Mouse (Mus musculus) heart, postnatal 0 days (tissue): ENCODE data around the gene Capn12. TPM values are rescaled to one million over a fixed set of nuclear protein-coding genes. Genes with fewer than 3 reads are reported as not detected.

Source experiments
- ATAC-seq: fragments of 200-750 bp; cut with Nextera tagmentation; 2 replicates; pipeline ENCODE4 v1.8.0; 2017; ENCODE audit warnings: low read depth, moderate number of reproducible peaks, moderate library complexity; ENCODE audit not compliant: insufficient read depth
- DNase-seq: peaks from one replicate; pipeline ENCODE4 v3.0.0-alpha.2; 2016; ENCODE audit warnings: low spot score
- H3K27ac ChIP-seq: fragments of 300-500 bp; sonication (generic); 2 replicates; pipeline ENCODE4 v1.5.1; 2014; ENCODE audit warnings: low read depth, mild to moderate bottlenecking
- H3K27me3 ChIP-seq: fragments of 300-500 bp; sonication (generic); 2 replicates; pipeline ENCODE4 v1.6.1; 2014; ENCODE audit warnings: low read length, mixed read lengths; ENCODE audit not compliant: control insufficient read depth, insufficient read depth
- H3K36me3 ChIP-seq: fragments of 300-500 bp; sonication (generic); replicated peaks from 2 replicates; pipeline ENCODE4 v1.6.1; 2014; ENCODE audit warnings: low read length, mixed read lengths; ENCODE audit not compliant: control insufficient read depth, insufficient read depth
- H3K4me1 ChIP-seq: fragments of 300-500 bp; sonication (generic); 2 replicates; pipeline ENCODE4 v1.6.1; 2014; ENCODE audit warnings: antibody characterized with exemption; ENCODE audit not compliant: control insufficient read depth, insufficient read depth
- H3K4me2 ChIP-seq: fragments of 300-500 bp; sonication (generic); 2 replicates; pipeline ENCODE4 v1.6.1; 2014; ENCODE audit warnings: low read depth, mild to moderate bottlenecking, low read length, moderate library complexity
- H3K4me3 ChIP-seq: fragments of 300-500 bp; sonication (generic); 2 replicates; pipeline ENCODE4 v1.5.1; 2014; ENCODE audit warnings: low read depth, low read length
- H3K9ac ChIP-seq: fragments of 300-500 bp; sonication (generic); replicated peaks from 2 replicates; pipeline ENCODE4 v1.6.1; 2014; ENCODE audit warnings: low read depth, low read length, mixed read lengths
- H3K9me3 ChIP-seq: fragments of 300-500 bp; sonication (generic); replicated peaks from 2 replicates; pipeline ENCODE4 v1.6.1; 2016; ENCODE audit warnings: low read length; ENCODE audit not compliant: control insufficient read depth
- CTCF ChIP-seq: IDR thresholded peaks from 2 replicates; pipeline ENCODE4 v1.5.1; 2016; ENCODE audit warnings: antibody characterized with exemption, control low read depth, low read depth
- EP300 ChIP-seq: IDR thresholded peaks from 2 replicates; pipeline ENCODE4 v1.6.1; 2016; ENCODE audit warnings: antibody characterized with exemption, low read depth
- WGBS: fragments of 180-500 bp; shearing (Covaris S2); extraction: QIAGEN DNeasy Blood & Tissue Kit; methylation state at CpG from one replicate; pipeline ENCODE4 v1.1.7; 2014; 5-methylcytosine and 5-hydroxymethylcytosine counted together
- polyA plus RNA-seq: library from polyadenylated mRNA; unstranded; fragments of >200 nt; fragmentation: Nextera tagmentation; extraction: Ambion mirVana; gene quantifications from 2 replicates; pipeline ENCODE4 v1.2.1, GENCODE M21; 2015
- total RNA-seq: library from RNA; depleted of rRNA; stranded (reverse); fragments of >200 nt; gene quantifications from 2 replicates; pipeline ENCODE4 v1.2.3, GENCODE M21; 2014; ENCODE audit warnings: low replicate concordance

Gene Capn12
- total and polyA plus RNA-seq, 2 experiments from 2014 or later: 0.26 TPM; not detected in 1

GRCm38 (mm10) chr7:28870901-28871664, 10.1 kb upstream of the Capn12 start:
- no peaks in the 10 kb centered on the region for H3K36me3 ChIP-seq
- WGBS: 74% methylated on average over 24 of the region's 24 CpGs
- H3K27ac ChIP-seq: no peak overlapping the region
- no peak overlapping the region for H3K4me3 ChIP-seq
- H3K9ac ChIP-seq: no peak overlapping the region
- H3K4me2 ChIP-seq: no peak overlapping the region
- H3K4me1 ChIP-seq: no peaks in the 10 kb centered on the region
- TF ChIP-seq CTCF (no peak), EP300 (no peak)
- H3K9me3 ChIP-seq: no peaks in the 10 kb centered on the region
- ATAC-seq (no peak), DNase-seq (no peak)
- no peaks in the 10 kb centered on the region for H3K27me3 ChIP-seq

- Histone ChIP-seq H3K4me3 (no peak overlapping the region), H3K9me3 (no peaks in the 10 kb centered on the region), H3K27me3 (no peaks in the 10 kb centered on the region), H3K4me1 (no peaks in the 10 kb centered on the region), H3K27ac (no peak overlapping the region), H3K9ac (no peak overlapping the region), H3K36me3 (no peaks in the 10 kb centered on the region), H3K4me2 (no peak overlapping the region)
- whole genome bisulfite sequencing: 56% methylated on average over 2 of the region's 2 CpGs
- DNase-seq: no peak
- no peak for TF ChIP-seq EP300
- no peak for TF ChIP-seq CTCF
- no peak for ATAC-seq
These were observed 6.7 kb upstream of the Capn12 start for GRCm38 (mm10) chr7:28874565-28874964.

GRCm38 (mm10) chr7:28876099-28876498, 5.1 kb upstream of the Capn12 start:
- Histone ChIP-seq H3K36me3 (no peaks in the 10 kb centered on the region), H3K4me3 (no peak overlapping the region), H3K27me3 (no peaks in the 10 kb centered on the region), H3K9ac (no peak overlapping the region), H3K4me1 (no peaks in the 10 kb centered on the region), H3K4me2 (no peak overlapping the region), H3K9me3 (no peaks in the 10 kb centered on the region), H3K27ac (no peak overlapping the region)
- DNase-seq (no peak), ATAC-seq (no peak)
- TF ChIP-seq CTCF (no peak), EP300 (no peak)
- 63% methylated on average over 4 of the region's 4 CpGs for WGBS

GRCm38 (mm10) chr7:28877155-28877554, 4.1 kb upstream of the Capn12 start:
- ATAC-seq (no peak), DNase-seq (no peak)
- H3K9ac ChIP-seq: no peak overlapping the region
- H3K36me3 ChIP-seq: no peaks in the 10 kb centered on the region
- no peak overlapping the region for H3K4me2 ChIP-seq
- H3K4me3 ChIP-seq: no peak overlapping the region
- WGBS: 72% methylated on average over 7 of the region's 7 CpGs
- H3K27ac ChIP-seq: no peak overlapping the region
- H3K4me1 ChIP-seq: no peaks in the 10 kb centered on the region
- no peaks in the 10 kb centered on the region for H3K9me3 ChIP-seq
- TF ChIP-seq EP300 (no peak), CTCF (no peak)
- no peaks in the 10 kb centered on the region for H3K27me3 ChIP-seq

- H3K4me2 ChIP-seq: no peak overlapping the region
- no peak overlapping the region for H3K4me3 ChIP-seq
- no peaks in the 10 kb centered on the region for H3K36me3 ChIP-seq
- no peak for ATAC-seq
- no peaks in the 10 kb centered on the region for H3K9me3 ChIP-seq
- TF ChIP-seq EP300 (no peak), CTCF (no peak)
- H3K9ac ChIP-seq: no peak overlapping the region
- H3K4me1 ChIP-seq: no peaks in the 10 kb centered on the region
- 79% methylated on average over 4 of the region's 4 CpGs for WGBS
- no peak overlapping the region for H3K27ac ChIP-seq
- H3K27me3 ChIP-seq: no peaks in the 10 kb centered on the region
- DNase-seq: no peak
These were observed 3.4 kb upstream of the Capn12 start for GRCm38 (mm10) chr7:28877856-28878255.

GRCm38 (mm10) chr7:28879606-28880005, 1.6 kb upstream of the Capn12 start:
- H3K27me3 ChIP-seq: no peaks in the 10 kb centered on the region
- no peak for DNase-seq
- 68% methylated on average over 7 of the region's 7 CpGs for WGBS
- H3K27ac ChIP-seq: no peak overlapping the region
- no peak overlapping the region for H3K9ac ChIP-seq
- no peaks in the 10 kb centered on the region for H3K36me3 ChIP-seq
- no peaks in the 10 kb centered on the region for H3K9me3 ChIP-seq
- TF ChIP-seq CTCF (no peak), EP300 (no peak)
- no peak for ATAC-seq
- H3K4me1 ChIP-seq: no peaks in the 10 kb centered on the region
- no peak overlapping the region for H3K4me3 ChIP-seq
- no peak overlapping the region for H3K4me2 ChIP-seq
